Mouse (Mus musculus): ENCODE measurements around the gene Slco1a6. TPM values are rescaled to one million over a fixed set of nuclear protein-coding genes. Genes with fewer than 3 reads are reported as not detected.

Gene Slco1a6
- total RNA-seq, 2 experiments from 2014 or later, result 1.2 TPM; not detected in 1

DNA sequence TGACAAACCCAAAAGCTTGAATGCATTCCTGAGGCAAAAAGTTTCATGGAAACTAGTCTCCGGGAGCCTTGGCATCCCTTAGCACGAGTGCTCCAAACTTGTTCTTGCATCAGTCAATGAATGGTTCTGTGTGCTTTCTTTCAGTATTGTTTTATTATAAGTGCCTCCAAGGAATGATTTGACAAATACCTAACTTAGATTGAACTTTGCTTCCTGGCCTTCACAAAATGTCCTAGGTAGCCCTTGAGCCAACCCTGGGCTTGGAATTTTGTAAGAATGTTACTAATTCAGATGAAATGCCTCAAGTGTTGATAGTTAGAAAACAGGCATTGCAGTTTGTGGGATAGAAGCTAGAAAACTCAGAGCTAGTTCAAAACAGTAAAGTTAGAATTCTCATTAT, 162.6 kb downstream of the Slco1a6 start:
- intact Hi-C loops (cut with DNase I), result no loop called here

DNA sequence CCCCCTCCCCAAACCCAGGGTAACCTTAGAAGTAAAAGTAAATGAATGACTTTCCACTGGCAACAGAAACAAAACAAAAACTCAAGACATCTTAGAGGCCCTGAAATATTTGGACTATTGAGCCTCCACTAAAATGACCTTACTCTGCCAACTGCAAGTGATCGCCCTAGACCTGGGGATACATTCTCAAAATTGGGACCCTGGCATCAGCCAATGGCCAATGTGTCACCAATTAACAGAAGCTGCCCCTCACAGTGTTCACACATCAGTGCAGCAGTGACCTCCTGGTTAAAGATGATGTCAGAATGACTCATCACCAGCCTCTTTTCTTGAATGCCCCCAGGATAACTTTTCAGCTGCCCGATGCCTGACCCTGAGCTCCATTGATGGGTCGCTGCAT, 166.4 kb downstream of the Slco1a6 start:
- intact Hi-C loops (cut with DNase I), result no loop called here
- no peak for DNase-seq (ENCODE audit: extremely low spot score in 1 of 2, low spot score in 2 of 2)

More for the DNA sequence above, 162.6 kb downstream of the Slco1a6 start:
- no peak for DNase-seq (ENCODE audit: extremely low spot score in 1 of 2, low spot score in 2 of 2)

DNA sequence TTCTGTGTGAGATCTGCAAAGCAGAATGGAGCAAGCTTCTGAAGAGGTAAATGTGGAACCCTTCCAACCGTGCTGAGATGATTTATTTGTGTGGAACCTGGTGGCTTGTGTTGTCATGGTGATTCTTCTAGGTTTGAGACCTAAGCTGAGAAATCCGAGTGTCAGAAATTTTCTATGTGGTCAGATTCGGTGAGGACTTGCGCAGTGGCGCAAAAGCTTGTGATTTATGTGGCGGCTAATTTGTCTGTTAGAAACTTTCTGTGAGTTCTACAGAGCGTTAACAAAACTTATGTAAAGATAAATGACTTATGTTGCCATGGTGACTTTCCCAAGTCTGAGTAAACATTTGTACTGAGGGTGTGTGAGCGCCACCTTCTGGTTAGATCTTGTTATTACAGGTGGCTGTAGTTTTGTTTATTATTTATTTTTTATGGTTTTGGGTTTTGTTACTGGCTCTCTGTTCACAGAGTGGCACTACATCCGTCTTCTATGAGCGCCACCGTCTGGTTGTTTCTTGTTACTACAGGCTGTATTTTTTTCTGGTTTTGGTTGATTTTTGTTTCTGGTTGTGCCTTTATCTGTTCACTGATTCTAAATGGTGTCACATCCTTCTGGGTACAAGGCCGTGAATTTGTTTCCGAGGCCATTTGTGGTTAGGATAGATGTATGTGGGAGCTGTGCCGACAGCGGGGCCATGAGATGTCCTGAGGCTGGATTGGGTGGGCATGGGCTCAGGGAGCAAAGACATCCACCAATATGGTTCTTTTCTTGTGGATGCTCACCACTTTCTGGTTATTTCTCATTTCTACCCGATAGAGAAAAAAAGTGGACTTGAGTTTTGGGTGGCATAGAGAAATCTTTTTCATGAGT, 167.8 kb downstream of the Slco1a6 start:
- peak; percentile 39 to 54 for DNase-seq (ENCODE audit: extremely low spot score in 1 of 2, low spot score in 2 of 2)
- intact Hi-C loops (cut with DNase I), result no loop called here

DNA sequence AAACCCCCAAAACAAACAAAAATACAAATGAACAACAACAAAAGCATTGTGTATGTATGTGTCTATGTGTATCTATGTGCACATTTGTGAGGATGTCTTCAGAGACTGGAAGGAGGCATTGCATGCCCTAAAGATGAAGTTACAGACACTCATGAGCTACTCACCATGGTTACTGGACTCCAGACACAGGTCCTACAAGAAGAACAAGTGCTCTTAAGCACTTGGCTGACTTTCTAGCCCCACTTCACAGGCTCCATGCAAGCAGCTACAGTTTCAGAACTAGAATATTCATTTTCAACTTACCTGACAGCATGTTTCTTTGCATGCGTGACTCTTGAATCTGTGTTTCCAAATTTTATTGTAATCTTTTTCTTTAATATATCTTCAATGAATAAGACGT, 172.6 kb downstream of the Slco1a6 start:
- intact Hi-C loops (cut with DNase I), result loop anchor here (10.0 kb wide), 1 partner anchor 551 kb away; no protein-coding TSS in a partner anchor

More for the DNA sequence above, 172.6 kb downstream of the Slco1a6 start:
- no peak for DNase-seq (ENCODE audit: extremely low spot score in 1 of 2, low spot score in 2 of 2)

Other genes starting within 250 kb of the Slco1a6 start
- not detected for gene Gm6614, start 197.1 kb downstream of the Slco1a6 start, total RNA-seq (2021)
- gene Iapp, start 89.9 kb upstream of the Slco1a6 start, total RNA-seq (2021), result not detected
- under 1 TPM; 0.14 to 0.24 TPM for gene Slco1a5, start 114.5 kb upstream of the Slco1a6 start, total RNA-seq (2021)
- gene Pyroxd1, start 137.1 kb upstream of the Slco1a6 start, total RNA-seq (2021), result 10 to 100 TPM; 13.1 to 14.7 TPM
- 10 to 100 TPM; 21.6 to 21.9 TPM for gene Recql, start 178.6 kb upstream of the Slco1a6 start, total RNA-seq (2021)
- gene Golt1b, start 178.7 kb upstream of the Slco1a6 start, total RNA-seq (2021), result 10 to 100 TPM; 32.7 to 33.5 TPM
- gene Spx, start 204.9 kb upstream of the Slco1a6 start, total RNA-seq (2021), result 1 to 10 TPM; 1.1 to 1.3 TPM

Data from left cerebral cortex, postnatal 10 days (tissue).